Mouse (Mus musculus) midbrain, postnatal 0 days (tissue): ENCODE results near the gene Arfgef3. TPM values are rescaled to one million over a fixed set of nuclear protein-coding genes. Genes with fewer than 3 reads are reported as not detected.

ENCODE experiments used
- ATAC-seq: fragments of 200-750 bp; cut with Nextera tagmentation; 2 replicates; pipeline ENCODE4 v1.8.0; 2017; ENCODE audit warnings: moderate number of reproducible peaks, mild to moderate bottlenecking, moderate TSS enrichment, moderate library complexity; ENCODE audit not compliant: low FRiP score
- DNase-seq: peaks from one replicate; pipeline ENCODE4 v3.0.0-alpha.2; 2015; ENCODE audit warnings: low spot score
- H3K27ac ChIP-seq: fragments of 300-500 bp; sonication (generic); 2 replicates; pipeline ENCODE4 v1.5.1; 2014; ENCODE audit warnings: low read depth, mild to moderate bottlenecking, low read length, mixed read lengths
- H3K27me3 ChIP-seq: fragments of 300-500 bp; sonication (generic); 2 replicates; pipeline ENCODE4 v1.6.1; 2014; ENCODE audit warnings: low read length, control low read depth, mixed read lengths; ENCODE audit not compliant: insufficient read depth
- H3K36me3 ChIP-seq: fragments of 300-500 bp; sonication (generic); 2 replicates; pipeline ENCODE4 v1.6.1; 2014; ENCODE audit warnings: low read length, control low read depth, mixed read lengths; ENCODE audit not compliant: insufficient read depth
- H3K4me1 ChIP-seq: fragments of 300-500 bp; sonication (generic); 2 replicates; pipeline ENCODE4 v1.6.1; 2014; ENCODE audit warnings: mild to moderate bottlenecking, control low read depth, antibody characterized with exemption, low read length, mixed read lengths; ENCODE audit not compliant: insufficient read depth
- H3K4me2 ChIP-seq: fragments of 300-500 bp; sonication (generic); 2 replicates; pipeline ENCODE4 v1.6.1; 2014; ENCODE audit warnings: low read depth, mild to moderate bottlenecking, low read length, mixed read lengths; ENCODE audit not compliant: poor library complexity, severe bottlenecking
- H3K4me3 ChIP-seq: fragments of 300-500 bp; sonication (generic); 2 replicates; pipeline ENCODE4 v1.5.1; 2014; ENCODE audit warnings: low read depth, mild to moderate bottlenecking, low read length, moderate library complexity
- H3K9ac ChIP-seq: fragments of 300-500 bp; sonication (generic); replicated peaks from 2 replicates; pipeline ENCODE4 v1.6.1; 2014; ENCODE audit warnings: mild to moderate bottlenecking, low read length, moderate library complexity, mixed read lengths; ENCODE audit not compliant: poor library complexity, severe bottlenecking
- H3K9me3 ChIP-seq: fragments of 300-500 bp; sonication (generic); 2 replicates; pipeline ENCODE4 v1.6.1; 2016; ENCODE audit warnings: low read length, control low read depth
- CTCF ChIP-seq: IDR thresholded peaks from 2 replicates; pipeline ENCODE4 v1.5.1; 2016; ENCODE audit warnings: antibody characterized with exemption, mild to moderate bottlenecking
- WGBS: fragments of 180-500 bp; shearing (Covaris S2); extraction: QIAGEN DNeasy Blood & Tissue Kit; methylation state at CpG from one replicate; pipeline ENCODE4 v1.1.7; 2014; 5-methylcytosine and 5-hydroxymethylcytosine counted together
- polyA plus RNA-seq: library from polyadenylated mRNA; unstranded; fragments of >200 nt; fragmentation: Nextera tagmentation; extraction: Ambion mirVana; gene quantifications from 2 replicates; pipeline ENCODE4 v1.2.1, GENCODE M21; 2015
- total RNA-seq: library from RNA; depleted of rRNA; stranded (reverse); fragments of >200 nt; gene quantifications from 2 replicates; pipeline ENCODE4 v1.2.3, GENCODE M21; 2014

Arfgef3 gene
- total and polyA plus RNA-seq, 2 experiments from 2014 or later = 6.2 to 37.4 TPM

- Histone ChIP-seq H3K9ac (no peak overlapping the region), H3K27ac (no peak overlapping the region), H3K36me3 (no peaks in the 10 kb centered on the region), H3K4me3 (no peak overlapping the region), H3K9me3 (no peaks in the 10 kb centered on the region), H3K27me3 (no peaks in the 10 kb centered on the region), H3K4me2 (no peak overlapping the region), H3K4me1 (no peaks in the 10 kb centered on the region)
- DNase-seq = peak; percentile 2
- TF ChIP-seq CTCF = peak; percentile 36
- no peak for ATAC-seq
- WGBS = 58% methylated on average over 5 of the region's 5 CpGs
Measured at GRCm38 (mm10) chr10:18769909-18770308, 26.2 kb upstream of the Arfgef3 start.

GRCm38 (mm10) chr10:18760241-18760640 lies 16.5 kb upstream of the Arfgef3 start:
- DNase-seq (peak; percentile 19), ATAC-seq (no peak)
- no peaks in the 10 kb centered on the region for H3K9me3 ChIP-seq
- TF ChIP-seq CTCF = peak; percentile 78
- no peak overlapping the region for H3K4me3 ChIP-seq
- no peak overlapping the region for H3K27ac ChIP-seq
- H3K27me3 ChIP-seq = no peaks in the 10 kb centered on the region
- no peak overlapping the region for H3K4me2 ChIP-seq
- no peak overlapping the region for H3K9ac ChIP-seq
- WGBS = 46% methylated on average over 2 of the region's 2 CpGs
- no peaks in the 10 kb centered on the region for H3K36me3 ChIP-seq
- no peaks in the 10 kb centered on the region for H3K4me1 ChIP-seq

- Histone ChIP-seq H3K9me3 (no peaks in the 10 kb centered on the region), H3K4me3 (no peak overlapping the region), H3K4me2 (no peak overlapping the region), H3K9ac (no peak overlapping the region), H3K4me1 (no peaks in the 10 kb centered on the region), H3K27ac (no peak overlapping the region), H3K36me3 (no peaks in the 10 kb centered on the region), H3K27me3 (no peaks in the 10 kb centered on the region)
- 77% methylated on average over 4 of the region's 4 CpGs for WGBS
- no peak for ATAC-seq
- no peak for DNase-seq
- TF ChIP-seq CTCF = no peak
Measured at GRCm38 (mm10) chr10:18750057-18750456, 6.3 kb upstream of the Arfgef3 start.

GRCm38 (mm10) chr10:18742086-18742485 lies 1.7 kb downstream of the Arfgef3 start:
- no peak for TF ChIP-seq CTCF
- Histone ChIP-seq H3K4me2 (peak overlapping the region; percentile 68), H3K36me3 (no peaks in the 10 kb centered on the region), H3K27ac (peak overlapping the region; percentile 95), H3K9me3 (no peaks in the 10 kb centered on the region), H3K4me1 (no peaks in the 10 kb centered on the region), H3K27me3 (no peaks in the 10 kb centered on the region), H3K4me3 (peak overlapping the region; percentile 79), H3K9ac (peak overlapping the region; percentile 89)
- DNase-seq (peak; percentile 56), ATAC-seq (no peak)
- WGBS = 38% methylated on average over 6 of the region's 6 CpGs

- H3K9ac ChIP-seq = 0 out of 2 replicates have a peak overlapping the region, but pooled peaks have one; percentile 89
- no peaks in the 10 kb centered on the region for H3K27me3 ChIP-seq
- no peak overlapping the region for H3K27ac ChIP-seq
- no peak for DNase-seq
- H3K36me3 ChIP-seq = no peaks in the 10 kb centered on the region
- 59% methylated on average over 8 of the region's 8 CpGs for whole genome bisulfite sequencing
- H3K4me3 ChIP-seq = peak overlapping the region; percentile 79
- H3K4me1 ChIP-seq = no peaks in the 10 kb centered on the region
- ATAC-seq = no peak
- no peak for TF ChIP-seq CTCF
- H3K9me3 ChIP-seq = no peaks in the 10 kb centered on the region
- H3K4me2 ChIP-seq = peak overlapping the region; percentile 68
Measured at GRCm38 (mm10) chr10:18741024-18741423, 2.7 kb downstream of the Arfgef3 start.

- no peak for TF ChIP-seq CTCF
- H3K27ac ChIP-seq = no peak overlapping the region
- no peaks in the 10 kb centered on the region for H3K27me3 ChIP-seq
- H3K36me3 ChIP-seq = no peaks in the 10 kb centered on the region
- H3K9ac ChIP-seq = no peak overlapping the region
- H3K4me2 ChIP-seq = no peak overlapping the region
- H3K4me1 ChIP-seq = no peaks in the 10 kb centered on the region
- no peak for DNase-seq
- H3K9me3 ChIP-seq = no peaks in the 10 kb centered on the region
- no peak for ATAC-seq
- WGBS = 97% methylated on average over 1 of the region's 1 CpGs
- H3K4me3 ChIP-seq = no peak overlapping the region
Measured at GRCm38 (mm10) chr10:18728548-18728947, 15.2 kb downstream of the Arfgef3 start.
